Mouse (Mus musculus) forelimb bud, embryonic 11.5 days (tissue): ENCODE measurements around the gene Eps8l1.

ENCODE experiments used
- DNase-seq: peaks from one replicate; pipeline ENCODE4 v3.0.0-alpha.2; 2012; ENCODE audit warnings: low read depth, low spot score

Eps8l1 gene

DNA sequence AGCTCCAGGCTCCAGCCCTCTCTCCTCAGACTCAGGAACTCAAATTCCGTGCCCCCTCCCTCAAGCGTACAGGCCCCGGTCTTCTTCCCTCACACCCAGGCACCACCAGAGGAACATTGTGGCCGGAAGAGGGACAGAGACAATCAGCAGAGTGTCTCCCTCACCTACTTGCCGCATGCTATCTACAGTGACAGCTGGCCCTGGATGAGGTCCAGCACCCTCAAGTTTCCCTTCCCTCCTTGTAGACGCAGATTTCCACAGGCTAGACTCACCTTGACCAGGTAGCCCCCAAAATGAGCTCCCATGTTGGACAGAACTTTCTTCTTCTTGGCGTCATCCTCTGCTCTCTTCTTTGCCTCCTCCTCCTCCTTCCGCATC is 48.3 kb downstream of the Eps8l1 start:
- DNase-seq: no peak

- DNase-seq: peak; percentile 79
Observed at GRCm38 (mm10) chr7:4509863-4510608, 49.6 kb downstream of the Eps8l1 start.

DNA sequence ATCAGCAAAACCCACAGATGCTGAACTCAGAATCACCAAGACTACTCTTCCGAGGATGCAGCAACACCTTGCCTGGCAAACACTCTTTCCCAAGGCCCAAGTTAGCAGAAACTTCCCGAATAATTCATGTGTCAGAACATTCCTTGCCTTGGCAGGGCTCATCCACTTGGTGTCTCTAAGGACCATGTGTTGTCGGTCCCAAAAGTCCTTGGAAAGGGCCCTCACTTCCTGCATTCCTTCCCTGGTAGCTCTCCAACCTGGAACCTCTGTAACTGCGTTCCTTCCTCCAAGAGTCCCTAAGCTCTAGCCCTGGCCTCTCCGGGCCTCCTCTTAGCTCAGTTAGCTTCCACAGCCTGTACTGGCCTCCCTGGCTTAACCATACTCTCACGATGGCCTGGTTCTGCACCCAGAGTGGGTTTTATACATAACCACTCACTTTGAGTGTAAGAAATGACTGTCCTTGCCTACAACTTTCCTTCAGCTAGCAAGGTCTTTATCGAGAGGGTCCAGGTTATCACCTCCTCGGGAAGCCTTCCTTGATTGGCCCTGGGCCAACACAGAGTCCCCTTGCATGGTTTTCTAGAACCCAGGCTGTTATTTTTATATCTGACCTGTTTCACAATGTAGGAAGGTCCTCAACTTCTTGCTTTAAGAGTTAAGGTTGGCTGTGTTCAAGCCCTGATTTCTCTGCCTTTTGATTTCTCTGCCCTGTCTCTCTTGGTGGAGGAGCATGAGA is 51.2 kb downstream of the Eps8l1 start:
- DNase-seq: no peak

DNA sequence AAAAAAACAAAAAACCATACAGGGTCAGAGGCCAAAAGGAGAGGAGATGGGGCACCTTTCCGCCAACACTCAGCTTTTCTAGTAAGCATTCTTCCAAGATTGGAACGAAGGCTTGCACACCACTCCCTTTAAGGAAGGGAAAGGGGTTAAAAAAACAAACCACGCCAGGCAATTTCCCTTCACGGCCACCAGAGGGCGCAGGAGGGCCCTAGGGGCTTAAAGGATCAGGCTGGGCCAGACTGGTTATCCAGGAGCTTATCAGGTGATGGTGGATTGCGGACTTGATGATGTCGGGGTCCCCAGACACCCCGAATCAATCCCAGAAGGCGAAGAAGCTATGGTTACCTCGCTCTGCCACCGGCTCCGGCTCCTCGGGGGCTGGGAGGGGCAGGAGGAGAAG is 52.8 kb downstream of the Eps8l1 start:
- DNase-seq: peak; percentile 61

DNA sequence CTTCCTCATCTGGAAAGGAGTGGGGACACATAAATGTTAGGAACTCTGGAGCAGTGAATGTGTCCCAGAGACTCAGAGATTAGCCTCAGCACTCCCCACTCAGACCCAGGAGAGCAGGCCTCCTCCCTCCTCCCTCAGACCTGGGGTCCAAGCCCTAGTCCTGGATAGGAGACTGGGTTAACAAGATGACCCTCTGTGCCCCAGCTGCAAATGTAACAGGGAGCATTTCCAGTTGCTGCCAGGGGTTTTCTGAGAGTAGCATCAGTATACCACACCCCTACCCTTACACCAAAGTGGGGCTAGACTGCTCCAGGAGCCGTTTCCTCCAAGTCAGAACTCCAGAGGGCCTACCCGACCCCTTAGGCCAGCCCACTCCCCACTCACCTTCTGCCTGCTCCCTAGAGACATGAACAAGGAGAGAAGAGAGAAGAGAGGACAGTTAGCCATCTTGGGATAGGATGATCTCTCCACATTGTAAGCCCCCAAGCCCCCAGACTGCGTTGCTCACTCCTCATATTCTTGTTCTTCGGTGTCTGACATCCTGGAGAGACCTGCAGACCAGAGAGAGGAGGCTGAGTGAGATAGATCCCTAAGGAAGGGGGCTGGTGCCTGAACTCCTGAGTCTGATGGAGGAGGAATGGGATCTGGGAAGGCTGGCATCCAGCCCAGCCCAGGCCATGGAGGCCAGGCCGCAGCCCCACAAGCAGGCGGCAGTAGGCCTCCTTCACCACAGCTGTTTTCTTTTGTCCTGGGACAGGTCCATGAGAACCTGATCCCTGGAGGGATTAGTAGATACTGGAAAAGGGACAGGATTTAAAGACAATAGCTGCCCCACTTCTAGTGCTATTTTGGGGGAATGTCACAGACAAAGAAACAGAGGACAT is 53.6 kb downstream of the Eps8l1 start:
- no peak for DNase-seq

DNA sequence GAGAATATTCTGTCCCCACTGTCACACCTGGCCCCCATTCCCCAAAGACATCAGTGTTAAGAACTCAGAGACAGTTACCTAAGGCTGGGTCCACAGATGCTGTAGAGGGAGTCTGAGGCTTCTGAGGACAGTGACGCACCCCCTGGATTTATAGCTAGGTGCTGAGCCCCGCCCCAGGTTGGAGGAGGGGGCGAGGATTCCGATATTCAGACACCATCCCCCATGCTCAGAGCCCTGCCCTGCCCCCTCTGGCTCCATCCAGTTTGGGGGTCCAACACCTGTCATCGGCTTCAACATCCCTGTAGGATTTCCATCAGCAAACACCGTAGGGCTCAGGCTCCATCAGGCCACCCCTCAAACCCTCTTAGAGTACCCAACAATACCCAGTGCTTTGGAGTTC is 55.4 kb downstream of the Eps8l1 start:
- no peak for DNase-seq

DNA sequence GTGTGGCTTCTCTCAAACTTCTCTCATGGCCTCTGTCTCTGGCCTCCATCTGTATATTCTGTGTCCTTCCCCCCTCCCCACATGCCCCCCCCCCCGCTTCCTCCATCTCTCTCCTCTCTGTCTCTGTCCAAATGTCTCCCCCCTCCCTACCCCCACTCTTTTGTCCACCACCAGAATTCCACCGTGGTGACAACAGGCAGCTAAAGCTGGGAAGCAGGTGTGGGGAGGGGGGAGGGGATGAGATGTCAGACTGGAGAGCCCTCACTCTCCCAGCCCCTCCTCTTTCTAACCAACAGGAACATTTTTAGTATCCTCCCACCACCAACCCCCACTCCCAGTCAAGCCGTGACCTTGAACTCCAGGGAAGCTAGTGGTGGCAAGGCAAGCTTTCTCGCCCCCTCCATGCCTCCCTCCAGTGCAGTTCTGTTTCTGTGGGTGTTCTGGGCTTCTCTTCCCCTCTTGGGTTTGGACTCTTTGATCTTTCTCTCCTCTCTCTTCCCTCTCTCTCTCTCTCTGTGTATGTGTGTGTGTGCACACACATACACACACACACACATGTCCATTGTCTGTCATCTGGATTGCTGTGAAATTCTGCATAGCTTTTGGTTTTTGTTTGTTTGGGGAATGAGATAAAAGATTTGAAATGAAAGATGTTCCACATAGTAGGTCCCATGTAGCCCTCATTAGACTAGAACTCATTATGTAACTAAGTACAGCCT is 56.0 kb downstream of the Eps8l1 start, which contains the start of gene Tnnt1:
TSS of gene Tnnt1 (minus strand) at position 51 of the 719 bp plus-strand sequence.
- no peak for DNase-seq

DNA sequence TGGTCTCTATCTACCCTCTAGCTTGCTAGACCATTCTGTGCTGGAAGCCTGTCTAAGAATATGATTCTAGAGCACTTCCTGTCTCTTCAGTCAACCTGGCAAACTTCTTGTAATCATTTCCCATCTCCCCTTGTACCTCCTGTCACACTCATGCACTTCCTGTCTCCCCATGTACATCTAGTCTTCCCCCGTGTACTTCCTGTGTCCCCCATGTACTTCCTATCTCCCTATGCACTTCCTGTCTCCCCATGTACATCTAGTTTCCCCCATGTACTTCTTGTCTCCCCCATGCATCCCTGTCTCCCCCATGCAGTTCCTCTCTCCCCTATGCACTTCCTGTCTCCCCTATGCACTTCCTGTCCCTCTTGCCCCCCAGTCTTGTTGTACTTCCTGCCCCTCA is 58.0 kb downstream of the Eps8l1 start:
- no peak for DNase-seq

DNA sequence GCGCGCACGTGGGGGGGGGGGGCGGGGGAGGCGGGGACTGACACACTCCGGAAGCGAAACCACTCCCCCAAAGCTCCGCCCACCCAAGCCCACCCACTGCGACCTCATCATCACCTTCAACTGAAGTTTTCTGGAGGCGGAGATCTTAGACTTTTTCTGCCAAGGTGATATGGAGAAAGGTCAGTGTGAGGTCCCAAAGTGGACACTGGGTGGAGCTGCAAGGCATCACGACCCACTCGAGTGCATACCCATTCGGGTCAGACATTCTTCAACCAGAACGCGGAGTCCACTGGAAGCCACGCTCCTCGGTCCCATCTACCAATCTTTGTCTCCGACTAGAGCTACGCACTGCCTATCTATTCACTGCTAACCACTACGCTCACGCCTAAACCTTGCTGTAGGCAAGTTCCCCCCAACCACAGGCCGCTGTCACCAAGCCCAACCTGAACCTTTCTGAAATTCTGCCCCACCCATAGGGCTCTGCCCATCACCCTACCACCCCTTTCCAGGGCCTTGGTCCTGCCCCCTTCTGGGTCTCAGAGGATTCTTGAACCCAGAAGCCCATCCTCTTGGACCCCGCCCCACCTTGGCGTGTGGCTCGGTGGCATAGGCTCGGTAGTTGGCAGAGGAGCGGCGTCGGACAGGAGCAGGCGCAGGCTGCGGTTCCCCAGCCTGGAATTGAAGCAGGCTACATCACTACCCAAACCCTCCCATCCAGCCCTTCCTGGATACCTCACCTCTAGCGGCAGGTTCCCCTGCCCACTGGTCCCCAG is 60.9 kb downstream of the Eps8l1 start:
- no peak for DNase-seq

GRCm38 (mm10) chr7:4522292-4522691 is 61.8 kb downstream of the Eps8l1 start:
- DNase-seq: no peak

DNA sequence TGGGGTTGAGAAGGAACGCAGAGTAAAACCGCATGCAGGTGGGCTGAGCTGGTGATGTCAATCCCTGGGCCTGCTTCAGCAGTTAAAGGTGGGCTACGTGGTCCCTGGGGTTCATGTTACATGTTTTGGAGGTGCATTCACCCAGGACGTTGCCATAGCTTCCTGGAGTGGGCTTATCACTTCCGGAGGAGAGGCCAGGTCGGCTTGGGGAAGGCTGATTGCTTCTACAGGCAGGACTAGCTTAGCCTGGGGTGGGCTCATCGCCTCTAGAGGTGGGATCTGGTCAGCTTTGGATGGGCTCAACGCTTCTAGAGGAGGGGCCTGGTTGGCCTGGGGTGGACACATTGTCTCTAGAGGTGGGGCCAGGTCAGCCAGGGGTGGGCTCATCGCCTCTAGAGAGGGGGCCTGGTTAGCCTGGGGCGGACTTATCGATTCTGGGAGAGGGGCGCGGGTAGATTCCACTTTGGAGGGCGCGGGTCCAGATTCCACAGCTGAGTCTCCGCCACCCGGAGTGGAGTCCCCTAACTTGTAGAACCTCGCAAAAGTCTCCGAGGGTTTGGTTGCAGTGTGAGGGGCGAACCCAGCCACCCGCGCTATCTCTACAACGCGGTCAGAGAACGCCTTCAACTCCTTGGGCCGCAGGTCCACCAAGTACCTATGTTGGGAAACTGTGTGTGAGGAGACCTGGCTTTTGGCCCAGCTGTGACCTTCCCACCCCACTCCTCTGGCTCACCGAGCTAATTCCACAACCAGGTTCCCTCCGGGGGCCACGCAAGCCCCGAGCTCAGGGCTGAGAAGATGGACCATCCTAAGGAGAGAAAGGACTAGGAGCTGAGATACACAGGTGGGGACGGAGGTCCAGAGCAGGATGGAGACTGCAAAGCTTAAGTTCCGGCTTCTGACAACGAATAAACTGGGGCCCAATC is 63.0 kb downstream of the Eps8l1 start:
- DNase-seq: no peak

DNA sequence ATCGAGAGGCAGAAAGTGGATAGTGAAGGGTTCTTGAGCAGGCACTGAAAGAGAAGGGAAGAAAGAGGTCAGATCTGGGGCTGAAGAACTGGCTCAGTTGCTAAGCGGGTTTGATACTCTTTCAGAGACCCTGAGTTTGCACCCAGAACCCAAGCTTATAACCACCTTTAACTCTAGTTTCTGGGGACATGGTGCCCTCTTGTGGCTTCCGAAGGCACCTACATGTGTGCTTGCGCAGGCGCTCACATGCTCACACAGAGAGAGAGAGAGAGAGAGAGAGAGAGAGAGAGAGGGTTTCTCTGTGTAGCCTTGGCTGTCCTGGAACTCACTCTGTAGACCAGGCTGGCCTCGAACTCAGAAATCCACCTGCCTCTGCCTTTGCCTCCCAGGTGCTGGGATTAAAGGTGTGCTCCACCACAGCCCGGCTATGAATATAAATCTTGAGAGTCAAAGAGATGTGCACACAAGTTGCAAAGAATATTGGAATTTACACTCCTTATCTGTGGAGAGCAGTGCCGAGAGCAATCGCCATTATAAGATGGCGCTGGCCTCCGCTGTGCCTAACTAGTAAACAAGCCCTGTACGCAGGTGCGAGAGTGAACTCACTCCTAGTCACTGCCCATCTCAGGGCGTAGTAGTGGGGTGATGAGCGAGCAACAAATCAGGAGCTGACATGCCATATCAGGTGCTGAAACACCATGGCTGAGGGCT is 63.9 kb downstream of the Eps8l1 start, which contains the start of gene Tnni3:
TSS of gene Tnni3 (minus strand) at position 18 of the 711 bp plus-strand sequence.
- peak; percentile 68 for DNase-seq

DNA sequence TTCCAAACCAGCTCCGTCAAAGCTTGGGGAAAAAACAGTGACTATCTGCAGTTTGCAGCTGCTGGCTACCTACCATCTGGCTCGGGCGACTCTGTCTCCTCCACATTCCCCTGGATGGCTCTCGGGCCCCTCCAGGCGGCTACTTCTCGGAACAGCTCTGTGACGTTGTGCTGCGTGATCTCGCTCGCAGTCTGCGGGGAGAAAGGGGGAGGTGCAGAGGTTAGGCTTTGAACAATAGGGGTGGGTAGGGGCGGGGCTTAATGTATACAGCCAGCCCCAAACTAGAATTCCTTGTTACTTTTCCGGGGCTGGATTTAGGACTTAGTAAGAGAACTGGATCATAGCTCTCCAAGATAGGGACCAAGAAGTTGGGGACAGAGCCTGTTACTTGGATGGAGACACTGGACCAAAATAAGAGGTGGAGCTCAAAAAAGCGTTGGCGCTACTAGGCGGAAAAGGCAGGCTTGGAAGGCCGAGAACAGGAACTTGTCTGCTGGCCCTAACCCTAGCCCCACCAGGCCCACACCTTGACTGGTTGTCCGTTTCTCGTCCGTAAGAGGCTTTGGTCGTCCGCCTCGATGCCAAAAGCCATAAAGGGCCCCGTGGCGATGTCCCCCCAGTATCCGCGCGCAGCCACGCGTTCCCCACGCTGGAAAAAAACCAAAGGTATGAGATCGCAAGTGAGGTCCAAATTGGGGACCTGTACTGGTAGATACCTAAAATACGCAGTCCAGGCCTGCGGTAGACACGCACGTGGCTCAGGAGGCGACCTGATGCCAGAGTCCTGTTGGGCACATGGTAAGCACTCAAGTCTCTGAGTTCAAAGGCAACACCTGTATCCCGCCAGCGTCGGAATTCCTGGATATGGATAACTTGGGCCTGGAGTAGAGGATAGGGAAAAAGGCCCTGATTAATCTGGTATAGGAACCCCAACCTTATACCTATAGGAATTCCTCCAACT is 66.1 kb downstream of the Eps8l1 start:
- DNase-seq: peak; percentile 93

- DNase-seq: no peak
Observed at GRCm38 (mm10) chr7:4527302-4527689, 66.8 kb downstream of the Eps8l1 start.
